Mouse (Mus musculus) liver, embryonic 11.5 days (tissue): ENCODE results near the gene Rbfox2. TPM values are rescaled to one million over a fixed set of nuclear protein-coding genes. Genes with fewer than 3 reads are reported as not detected.

Experiments
- ATAC-seq: fragments of 200-750 bp; cut with Nextera tagmentation; replicated peaks from 2 replicates; pipeline ENCODE4 v1.8.0; 2017; ENCODE audit warnings: moderate number of reproducible peaks, mild to moderate bottlenecking, moderate TSS enrichment, moderate library complexity; ENCODE audit not compliant: low FRiP score
- DNase-seq: peaks from one replicate; pipeline ENCODE4 v3.0.0-alpha.2; 2017; ENCODE audit warnings: low spot score
- H3K27ac ChIP-seq: fragments of 300-500 bp; sonication (generic); 2 replicates; pipeline ENCODE4 v1.5.1; 2014; ENCODE audit warnings: mild to moderate bottlenecking, low read depth, low read length, control low read depth
- H3K27me3 ChIP-seq: fragments of 300-500 bp; sonication (generic); replicated peaks from 2 replicates; pipeline ENCODE4 v1.6.1; 2014; ENCODE audit warnings: low read length, mixed read lengths; ENCODE audit not compliant: control insufficient read depth, insufficient read depth
- H3K36me3 ChIP-seq: fragments of 300-500 bp; sonication (generic); 2 replicates; pipeline ENCODE4 v1.6.1; 2014; ENCODE audit warnings: mild to moderate bottlenecking, low read length, moderate library complexity, mixed read lengths; ENCODE audit not compliant: control insufficient read depth, insufficient read depth
- H3K4me1 ChIP-seq: fragments of 300-500 bp; sonication (generic); replicated peaks from 2 replicates; pipeline ENCODE4 v1.6.1; 2014; ENCODE audit warnings: low read length, mixed read lengths; ENCODE audit not compliant: control insufficient read depth, insufficient read depth
- H3K4me2 ChIP-seq: fragments of 300-500 bp; sonication (generic); 2 replicates; pipeline ENCODE4 v1.6.1; 2014; ENCODE audit warnings: mild to moderate bottlenecking, control low read depth, moderate library complexity
- H3K4me3 ChIP-seq: fragments of 300-500 bp; sonication (generic); 2 replicates; pipeline ENCODE4 v1.5.1; 2014; ENCODE audit warnings: low read depth, low read length, control low read depth
- H3K9ac ChIP-seq: fragments of 300-500 bp; sonication (generic); 2 replicates; pipeline ENCODE4 v1.6.1; 2014; ENCODE audit warnings: low read depth, low read length, control low read depth
- H3K9me3 ChIP-seq: fragments of 300-500 bp; sonication (generic); 2 replicates; pipeline ENCODE4 v1.6.1; 2016; ENCODE audit warnings: low read length, inconsistent platforms, mixed read lengths; ENCODE audit not compliant: control insufficient read depth
- WGBS: fragments of 180-500 bp; shearing (Covaris S2); extraction: QIAGEN DNeasy Blood & Tissue Kit; methylation state at CpG from one replicate; pipeline ENCODE4 v1.1.7; 2014; 5-methylcytosine and 5-hydroxymethylcytosine counted together
- polyA plus RNA-seq: library from polyadenylated mRNA; unstranded; fragments of >200 nt; fragmentation: Nextera tagmentation; extraction: Ambion mirVana; gene quantifications from 2 replicates; pipeline ENCODE4 v1.2.1, GENCODE M21; 2014

Rbfox2 gene
- polyA plus RNA-seq = 24.3 and 26.6 TPM in 2 replicates

- Histone ChIP-seq H3K4me1 (peaks cover 28% of the 10 kb centered on the region), H3K27me3 (peaks cover 10% of the 10 kb centered on the region), H3K4me3 (peak within 1 kb of the TSS; percentile 78), H3K4me2 (peak within 1 kb of the TSS; percentile 94), H3K36me3 (no peaks in the 10 kb centered on the region), H3K27ac (peak within 1 kb of the TSS; percentile 90), H3K9ac (peak within 1 kb of the TSS; percentile 79), H3K9me3 (no peaks in the 10 kb centered on the region)
- DNase-seq (peak; percentile 86), ATAC-seq (peak; percentile 85)
- under 1% methylated on average over 78 of the region's 90 CpGs for WGBS
These were observed at the start of gene Rbfox2 for GRCm38 (mm10) chr15:77306547-77307261. Gene Rbfox2, minus strand, starts transcription at chr15:77307004.

DNA sequence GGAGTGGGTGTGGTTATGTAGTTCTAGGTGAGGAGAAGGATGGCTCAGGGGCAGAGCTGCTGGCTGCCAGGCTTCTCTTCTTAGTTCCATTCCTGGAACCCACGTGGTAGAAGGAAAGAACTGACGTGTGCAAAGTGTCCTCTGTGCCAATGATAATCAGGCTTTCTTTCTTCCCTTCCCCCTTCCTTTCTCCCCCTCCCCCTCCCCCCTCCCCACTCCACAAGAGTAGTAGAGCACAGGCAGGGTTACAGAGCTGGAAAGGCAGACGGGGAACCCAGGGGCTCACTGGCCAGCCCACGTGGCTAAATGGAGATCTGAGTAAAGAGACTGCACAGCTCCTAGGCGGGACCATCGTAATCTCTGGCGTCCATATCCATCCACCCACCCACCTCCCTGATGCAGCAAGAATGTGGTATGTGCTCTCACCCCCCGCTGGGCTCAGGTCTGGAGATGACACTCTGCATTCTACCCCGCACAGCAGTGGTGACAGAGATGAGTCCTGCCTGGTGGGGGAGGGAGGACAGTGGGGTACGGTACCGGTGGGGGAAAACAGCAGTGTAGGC, 49.5 kb upstream of the Rbfox2 start:
- peak overlapping the region; percentile 26 for H3K4me3 ChIP-seq
- no peaks in the 10 kb centered on the region for H3K9me3 ChIP-seq
- WGBS = 7% methylated on average over 11 of the region's 11 CpGs
- 0 out of 2 replicates have a peak overlapping the region, but pooled peaks have one; percentile 44 for H3K9ac ChIP-seq
- H3K27ac ChIP-seq = no peak overlapping the region
- H3K4me2 ChIP-seq = peak overlapping the region; percentile 52
- H3K4me1 ChIP-seq = peaks cover 22% of the 10 kb centered on the region
- no peak for DNase-seq
- peak; percentile 66 for ATAC-seq
- no peaks in the 10 kb centered on the region for H3K36me3 ChIP-seq
- H3K27me3 ChIP-seq = peaks cover 3% of the 10 kb centered on the region

GRCm38 (mm10) chr15:77354848-77355551, 48.2 kb upstream of the Rbfox2 start:
- peaks cover 22% of the 10 kb centered on the region for H3K4me1 ChIP-seq

DNA sequence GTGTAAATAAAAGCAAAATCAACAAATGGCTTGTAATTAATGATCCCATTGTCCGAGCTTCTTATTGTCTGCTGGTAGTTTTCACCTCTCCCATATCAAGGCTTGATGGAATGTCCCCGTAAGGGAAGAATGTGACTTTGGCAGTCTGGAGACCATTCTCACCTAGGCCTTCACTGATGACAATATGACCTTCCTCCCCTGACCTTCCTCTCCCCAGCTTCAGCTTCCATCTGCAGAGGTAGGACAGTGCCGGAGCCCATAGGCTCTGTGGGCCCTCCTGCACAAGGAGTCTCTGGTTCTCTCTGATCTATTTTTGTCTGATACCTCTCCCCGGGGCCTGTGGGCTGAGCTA, 47.7 kb upstream of the Rbfox2 start:
- H3K4me1 ChIP-seq = peaks cover 22% of the 10 kb centered on the region
- H3K27me3 ChIP-seq = peaks cover 3% of the 10 kb centered on the region
- no peak overlapping the region for H3K9ac ChIP-seq
- no peak overlapping the region for H3K4me2 ChIP-seq
- H3K9me3 ChIP-seq = no peaks in the 10 kb centered on the region
- ATAC-seq = no peak
- no peaks in the 10 kb centered on the region for H3K36me3 ChIP-seq
- no peak overlapping the region for H3K4me3 ChIP-seq
- no peak overlapping the region for H3K27ac ChIP-seq
- no peak for DNase-seq
- WGBS = 48% methylated on average over 4 of the region's 4 CpGs

More at GRCm38 (mm10) chr15:77354848-77355551, 48.2 kb upstream of the Rbfox2 start:
- WGBS = 89% methylated on average over 6 of the region's 6 CpGs
- no peaks in the 10 kb centered on the region for H3K9me3 ChIP-seq
- no peak overlapping the region for H3K4me2 ChIP-seq
- peaks cover 3% of the 10 kb centered on the region for H3K27me3 ChIP-seq
- no peak overlapping the region for H3K27ac ChIP-seq
- DNase-seq (no peak), ATAC-seq (no peak)
- no peak overlapping the region for H3K9ac ChIP-seq
- no peaks in the 10 kb centered on the region for H3K36me3 ChIP-seq
- H3K4me3 ChIP-seq = no peak overlapping the region

DNA sequence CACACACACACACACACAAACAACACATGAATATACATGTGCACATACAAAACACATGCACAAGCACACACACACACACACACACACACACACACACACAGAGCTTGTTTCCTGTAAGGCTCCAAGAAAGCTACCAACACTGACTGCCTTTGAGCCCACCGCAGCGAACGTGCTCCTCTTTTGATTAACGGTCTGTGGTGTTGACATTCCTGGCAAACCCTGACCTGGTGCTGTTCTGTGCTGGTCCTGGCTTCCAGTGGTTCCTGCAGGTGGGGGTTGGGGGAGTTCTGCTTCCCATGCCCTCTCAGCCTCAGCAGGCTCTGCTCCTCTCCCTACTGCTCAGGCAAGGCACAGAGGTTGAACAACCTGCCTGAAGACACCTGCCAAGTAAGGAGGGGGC, 47.0 kb upstream of the Rbfox2 start:
- 31% methylated on average over 4 of the region's 4 CpGs for WGBS

DNA sequence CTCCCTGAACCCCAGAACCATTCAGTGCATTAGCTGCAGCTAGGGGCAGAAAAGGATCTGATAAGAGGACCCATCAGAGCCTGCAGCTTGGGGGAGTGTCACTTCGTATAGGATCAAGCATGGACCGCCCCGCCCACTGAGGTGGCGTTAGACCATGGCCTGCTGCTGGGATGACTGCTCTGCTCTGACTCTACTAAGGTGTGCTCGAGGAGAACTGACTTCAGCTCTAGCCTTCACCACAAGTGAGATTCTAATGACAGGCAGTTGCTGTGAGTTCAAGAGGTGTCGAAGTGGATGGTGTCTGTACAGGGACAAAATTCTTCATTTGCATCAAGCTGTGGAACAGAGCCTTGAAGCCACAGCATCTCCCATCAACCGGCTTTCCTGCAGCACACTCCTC, 46.1 kb upstream of the Rbfox2 start:
- no peaks in the 10 kb centered on the region for H3K36me3 ChIP-seq
- H3K9ac ChIP-seq = no peak overlapping the region
- ATAC-seq (no peak), DNase-seq (no peak)
- no peaks in the 10 kb centered on the region for H3K27me3 ChIP-seq
- no peak overlapping the region for H3K4me3 ChIP-seq
- H3K4me2 ChIP-seq = no peak overlapping the region
- H3K9me3 ChIP-seq = no peaks in the 10 kb centered on the region
- no peak overlapping the region for H3K27ac ChIP-seq
- 59% methylated on average over 7 of the region's 7 CpGs for WGBS
- peaks cover 14% of the 10 kb centered on the region for H3K4me1 ChIP-seq

More for the DNA sequence above, 47.0 kb upstream of the Rbfox2 start:
- H3K4me3 ChIP-seq = no peak overlapping the region
- H3K27ac ChIP-seq = peak overlapping the region; percentile 38; the same call in 1 of the 2 replicates
- DNase-seq (no peak), ATAC-seq (no peak)
- no peaks in the 10 kb centered on the region for H3K9me3 ChIP-seq
- H3K27me3 ChIP-seq = no peaks in the 10 kb centered on the region; the same call in 1 of the 2 replicates
- H3K36me3 ChIP-seq = no peaks in the 10 kb centered on the region
- H3K4me1 ChIP-seq = peaks cover 18% of the 10 kb centered on the region
- H3K9ac ChIP-seq = no peak overlapping the region
- no peak overlapping the region for H3K4me2 ChIP-seq

DNA sequence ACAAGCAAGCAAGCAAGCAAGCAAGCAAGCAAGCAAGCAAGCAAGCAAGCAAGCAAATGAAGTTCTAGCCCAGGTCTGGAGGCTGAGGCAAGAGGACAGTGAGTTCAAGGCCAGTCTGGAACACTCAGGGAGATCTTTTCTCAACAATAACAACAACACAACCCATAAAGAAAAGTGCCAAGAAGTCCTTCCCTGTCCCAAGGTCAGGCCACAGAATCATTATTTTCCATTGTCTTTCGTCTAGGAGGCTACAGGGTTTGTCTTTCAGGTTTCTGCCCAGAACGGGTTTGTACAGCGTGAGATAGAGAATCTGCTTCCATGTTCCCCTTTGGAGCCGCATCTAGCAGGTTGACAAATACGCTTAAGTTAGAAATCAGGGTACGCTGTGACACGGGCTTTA, 43.3 kb upstream of the Rbfox2 start:
- ATAC-seq = no peak
- DNase-seq = no peak
- Histone ChIP-seq H3K27me3 (no peaks in the 10 kb centered on the region), H3K36me3 (no peaks in the 10 kb centered on the region), H3K4me1 (peaks cover 9% of the 10 kb centered on the region), H3K27ac (no peak overlapping the region), H3K9ac (no peak overlapping the region), H3K4me3 (no peak overlapping the region), H3K4me2 (no peak overlapping the region), H3K9me3 (no peaks in the 10 kb centered on the region)
- WGBS = 77% methylated on average over 7 of the region's 7 CpGs

DNA sequence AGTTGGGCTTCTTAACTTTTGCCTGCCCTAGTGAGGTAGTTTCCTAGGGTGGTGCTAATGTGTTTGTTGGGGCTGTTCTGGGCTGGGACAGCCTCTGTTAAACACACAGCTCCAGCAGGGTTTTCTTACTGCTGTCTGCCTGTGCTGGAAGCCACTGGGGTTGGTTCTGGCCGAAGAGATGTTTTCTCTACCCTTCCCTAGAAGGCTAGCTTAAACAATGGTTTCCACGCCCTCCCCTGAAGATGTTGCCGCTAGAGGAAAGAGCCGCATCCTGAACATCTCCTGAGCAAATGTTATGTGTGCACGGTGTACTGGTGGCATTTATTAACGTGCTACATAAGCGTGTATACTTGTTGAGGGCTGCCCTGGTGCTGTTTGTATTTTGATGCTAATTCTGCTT, 41.3 kb upstream of the Rbfox2 start:
- no peak overlapping the region for H3K4me3 ChIP-seq
- no peak overlapping the region for H3K27ac ChIP-seq
- DNase-seq = no peak
- H3K36me3 ChIP-seq = no peaks in the 10 kb centered on the region
- no peak for ATAC-seq
- H3K4me2 ChIP-seq = no peak overlapping the region
- 72% methylated on average over 7 of the region's 7 CpGs for WGBS
- H3K9me3 ChIP-seq = no peaks in the 10 kb centered on the region
- H3K9ac ChIP-seq = no peak overlapping the region
- H3K4me1 ChIP-seq = peaks cover 19% of the 10 kb centered on the region
- no peaks in the 10 kb centered on the region for H3K27me3 ChIP-seq
